Mouse (Mus musculus) heart, embryonic 14.5 days (tissue): ENCODE data around the gene Ubr7. TPM values are rescaled to one million over a fixed set of nuclear protein-coding genes. Genes with fewer than 3 reads are reported as not detected.

ENCODE experiments used
- ATAC-seq: fragments of 200-750 bp; cut with Nextera tagmentation; 2 replicates; pipeline ENCODE4 v1.8.0; 2017; ENCODE audit warnings: low read depth, moderate TSS enrichment; ENCODE audit not compliant: insufficient number of reproducible peaks, insufficient read depth, low FRiP score
- H3K27ac ChIP-seq, 2 experiments: fragments of 200-500 bp in 1 of 2; fragments of 300-500 bp in 1 of 2; sonication (generic) in 1 of 2; replicated peaks in 1 of 2; 2 replicates each; pipeline ENCODE4 v1.5.1; 2012 to 2014; ENCODE audit warnings: low read depth in 2 of 2, low read length in 2 of 2, control low read depth in 1 of 2, mild to moderate bottlenecking in 1 of 2, mixed read lengths in 1 of 2; ENCODE audit not compliant: control insufficient read depth in 1 of 2, insufficient read depth in 1 of 2
- H3K27me3 ChIP-seq: fragments of 300-500 bp; sonication (generic); 2 replicates; pipeline ENCODE4 v1.6.1; 2014; ENCODE audit warnings: mild to moderate bottlenecking, low read length, control low read depth; ENCODE audit not compliant: control insufficient read depth, insufficient read depth
- H3K36me3 ChIP-seq: fragments of 300-500 bp; sonication (generic); 2 replicates; pipeline ENCODE4 v1.6.1; 2014; ENCODE audit warnings: mild to moderate bottlenecking, control low read depth, low read length, mixed read lengths; ENCODE audit not compliant: control insufficient read depth, insufficient read depth
- H3K4me1 ChIP-seq, 2 experiments: fragments of 200-500 bp in 1 of 2; fragments of 300-500 bp in 1 of 2; sonication (generic) in 1 of 2; 2 replicates each; pipeline ENCODE4 v1.6.1; 2012 to 2014; ENCODE audit warnings: low read length in 2 of 2, control low read depth in 1 of 2, mixed read lengths in 1 of 2; ENCODE audit not compliant: control insufficient read depth in 2 of 2, insufficient read depth in 2 of 2
- H3K4me2 ChIP-seq: fragments of 300-500 bp; sonication (generic); 2 replicates; pipeline ENCODE4 v1.6.1; 2014; ENCODE audit warnings: mild to moderate bottlenecking, low read length
- H3K4me3 ChIP-seq, 2 experiments: fragments of 200-500 bp in 1 of 2; fragments of 300-500 bp in 1 of 2; sonication (generic) in 1 of 2; 2 replicates each; pipeline ENCODE4 v1.5.1; 2012 to 2014; ENCODE audit warnings: low read length in 2 of 2, mild to moderate bottlenecking in 2 of 2, control low read depth in 1 of 2, low read depth in 1 of 2, moderate library complexity in 1 of 2; ENCODE audit not compliant: control insufficient read depth in 1 of 2, insufficient read depth in 1 of 2
- H3K9ac ChIP-seq: fragments of 300-500 bp; sonication (generic); 2 replicates; pipeline ENCODE4 v1.6.1; 2014; ENCODE audit warnings: mild to moderate bottlenecking, low read length
- H3K9me3 ChIP-seq: fragments of 300-500 bp; sonication (generic); 2 replicates; pipeline ENCODE4 v1.6.1; 2016; ENCODE audit warnings: low read length, control low read depth; ENCODE audit not compliant: control insufficient read depth
- WGBS: fragments of 180-500 bp; shearing (Covaris S2); extraction: QIAGEN DNeasy Blood & Tissue Kit; methylation state at CpG from one replicate; pipeline ENCODE4 v1.1.7; 2014; 5-methylcytosine and 5-hydroxymethylcytosine counted together
- polyA plus RNA-seq: library from polyadenylated mRNA; unstranded; fragments of >200 nt; fragmentation: Nextera tagmentation; extraction: Ambion mirVana; gene quantifications from 2 replicates; pipeline ENCODE4 v1.2.1, GENCODE M21; 2014

Gene Ubr7
- polyA plus RNA-seq = 33.8 and 35.0 TPM in 2 replicates

DNA sequence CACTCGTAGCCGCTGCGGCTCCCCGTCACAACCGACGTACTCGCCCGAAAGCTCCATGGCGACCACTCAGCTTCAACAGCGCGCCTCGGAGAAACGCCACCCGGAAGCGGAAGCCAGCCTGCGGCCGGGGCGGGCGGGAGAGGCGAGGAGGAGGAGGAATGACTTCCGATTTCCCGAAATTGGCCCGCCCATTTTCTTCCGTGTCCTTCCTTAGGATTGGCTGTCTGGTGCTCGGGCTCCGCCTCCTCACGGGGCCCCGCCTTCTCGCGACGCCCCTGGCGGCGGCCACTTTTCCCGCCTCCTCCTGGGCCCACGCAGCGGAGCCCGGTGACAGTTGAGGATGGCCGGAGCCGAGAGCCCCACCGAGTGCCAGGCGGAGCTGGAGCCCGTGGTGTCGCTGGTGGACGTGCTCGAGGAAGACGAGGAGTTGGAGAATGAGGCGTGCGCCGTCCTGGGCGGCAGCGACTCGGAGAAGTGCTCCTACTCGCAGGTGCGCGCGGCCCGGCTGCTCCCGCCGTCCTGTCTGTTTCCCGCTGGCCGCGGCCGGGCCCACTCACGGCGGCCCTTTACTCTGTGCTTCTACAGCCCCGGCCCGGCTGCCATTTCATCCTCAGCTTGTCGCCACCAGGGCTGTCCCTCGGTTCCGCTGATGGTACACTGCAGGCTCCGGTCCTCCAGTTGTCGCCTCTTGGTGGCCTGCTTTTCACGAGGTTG, at the start of gene Ubr7, which contains the start of the genes Gm28051 and Gon7:
Ubr7 (plus strand) TSS at position 279 of the 714 bp plus-strand sequence.
Gm28051 (minus strand) TSS at position 77 of the 714 bp plus-strand sequence.
Gon7 (minus strand) TSS at position 115 of the 714 bp plus-strand sequence.
- peak within 1 kb of the TSS; percentile 73 to 87 for H3K4me3 ChIP-seq
- ATAC-seq = peak; percentile 96
- under 1% methylated on average over 73 of the region's 73 CpGs for WGBS
- H3K9me3 ChIP-seq = no peaks in the 10 kb centered on the region
- peak within 1 kb of the TSS; percentile 88 to 89 for H3K27ac ChIP-seq
- peaks cover 8 to 16% of the 10 kb centered on the region in 2 experiments for H3K4me1 ChIP-seq
- no peaks in the 10 kb centered on the region for H3K27me3 ChIP-seq
- peak within 1 kb of the TSS; percentile 92 for H3K9ac ChIP-seq
- H3K36me3 ChIP-seq = peaks cover 20% of the 10 kb centered on the region
- H3K4me2 ChIP-seq = peak within 1 kb of the TSS; percentile 93

DNA sequence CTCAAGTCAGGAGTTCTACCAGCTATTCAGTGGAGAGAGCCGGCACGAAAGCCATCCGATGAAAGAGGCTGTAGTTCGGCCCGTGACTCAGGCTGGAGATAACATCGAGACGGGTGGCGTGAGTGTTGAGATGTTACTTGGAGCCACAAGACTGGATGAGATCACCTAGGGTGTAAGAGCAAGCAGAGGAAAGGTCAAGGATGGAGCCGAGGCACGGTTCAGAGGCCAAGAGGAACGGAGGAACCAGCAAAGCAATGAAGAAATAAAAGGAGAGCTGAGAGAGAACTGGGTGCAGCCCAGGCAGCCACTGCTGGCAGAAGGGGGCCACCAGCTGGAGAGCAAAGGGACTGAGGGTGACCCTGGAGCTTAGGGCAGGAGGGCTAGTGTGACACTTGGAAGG, 49.5 kb upstream of the Ubr7 start:
- ATAC-seq = no peak

DNA sequence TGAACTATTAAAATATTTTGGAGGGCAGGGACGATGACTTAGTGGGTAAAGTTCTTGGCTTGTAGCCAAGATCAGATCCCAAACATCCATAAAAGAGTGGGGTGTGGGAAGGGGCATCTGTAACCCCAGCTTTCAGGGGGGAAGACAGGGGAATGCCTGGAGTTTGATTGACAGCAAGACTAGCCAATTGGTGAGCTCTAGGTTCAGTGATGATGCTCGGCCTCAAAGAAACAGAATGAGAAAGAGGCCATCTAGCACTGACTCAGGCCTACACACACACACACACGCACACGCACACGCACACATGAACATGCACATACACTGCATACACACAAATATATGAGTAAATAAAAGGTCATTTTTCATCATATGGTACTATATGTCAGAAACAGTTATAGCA, 47.9 kb upstream of the Ubr7 start:
- H3K27me3 ChIP-seq = peaks cover 7% of the 10 kb centered on the region; the same call in 1 of the 2 replicates
- no peaks in the 10 kb centered on the region for H3K36me3 ChIP-seq
- H3K9me3 ChIP-seq = no peaks in the 10 kb centered on the region
- H3K4me2 ChIP-seq = no peak overlapping the region
- no peak overlapping the region for H3K27ac ChIP-seq
- H3K4me3 ChIP-seq = no peak overlapping the region
- WGBS = 88% methylated on average over 5 of the region's 5 CpGs
- ATAC-seq = no peak
- no peak overlapping the region for H3K9ac ChIP-seq
- H3K4me1 ChIP-seq = peaks cover 6 to 16% of the 10 kb centered on the region in 2 experiments; a peak in 2 of 4 replicates

More for the DNA sequence above, 49.5 kb upstream of the Ubr7 start:
- Histone ChIP-seq H3K36me3 (no peaks in the 10 kb centered on the region), H3K4me3 (peak overlapping the region; percentile 7 to 34; a peak in 3 of 4 replicates), H3K4me2 (peak overlapping the region; percentile 58), H3K27ac (0 out of 4 replicates have a peak overlapping the region, but pooled peaks of 1 of the 2 experiments have one; percentile 3), H3K9ac (peak overlapping the region; percentile 55; the same call in 1 of the 2 replicates), H3K27me3 (peaks cover 7% of the 10 kb centered on the region; the same call in 1 of the 2 replicates), H3K9me3 (no peaks in the 10 kb centered on the region), H3K4me1 (peaks cover 12 to 25% of the 10 kb centered on the region in 2 experiments; a peak in 3 of 4 replicates)
- WGBS = 16% methylated on average over 11 of the region's 11 CpGs

DNA sequence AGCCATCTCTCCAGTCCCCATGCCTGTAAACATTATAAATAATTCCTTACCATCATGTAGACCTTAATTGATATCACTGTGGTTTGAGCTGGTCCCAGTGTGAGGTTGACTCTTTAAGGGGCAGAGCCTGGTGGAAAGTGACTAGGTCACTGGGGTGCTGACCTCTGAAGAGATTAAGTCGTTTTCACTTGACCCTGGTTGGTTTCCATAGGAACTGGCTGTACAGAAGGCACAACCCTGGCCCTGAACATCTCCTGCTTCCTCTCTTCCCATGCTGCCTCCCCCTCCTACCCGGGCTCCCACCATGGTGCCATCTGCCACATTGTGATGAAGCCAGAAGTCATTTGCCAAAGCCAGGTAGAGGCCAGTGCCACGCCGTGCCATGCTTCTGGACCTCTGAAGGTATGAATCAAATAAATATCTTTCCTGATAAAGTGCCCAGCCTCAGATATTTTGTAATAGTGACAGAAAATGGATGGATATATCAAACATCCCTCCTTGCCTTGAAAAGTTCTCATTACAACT, 46.9 kb upstream of the Ubr7 start:
- ATAC-seq = no peak
- Histone ChIP-seq H3K4me1 (peaks cover 6 to 9% of the 10 kb centered on the region in 2 experiments; a peak in 1 of 4 replicates), H3K27ac (no peak overlapping the region), H3K36me3 (no peaks in the 10 kb centered on the region), H3K4me3 (no peak overlapping the region), H3K9me3 (no peaks in the 10 kb centered on the region), H3K9ac (no peak overlapping the region), H3K27me3 (peaks cover 7% of the 10 kb centered on the region; the same call in 1 of the 2 replicates), H3K4me2 (no peak overlapping the region)
- WGBS = 70% methylated on average over 4 of the region's 4 CpGs

DNA sequence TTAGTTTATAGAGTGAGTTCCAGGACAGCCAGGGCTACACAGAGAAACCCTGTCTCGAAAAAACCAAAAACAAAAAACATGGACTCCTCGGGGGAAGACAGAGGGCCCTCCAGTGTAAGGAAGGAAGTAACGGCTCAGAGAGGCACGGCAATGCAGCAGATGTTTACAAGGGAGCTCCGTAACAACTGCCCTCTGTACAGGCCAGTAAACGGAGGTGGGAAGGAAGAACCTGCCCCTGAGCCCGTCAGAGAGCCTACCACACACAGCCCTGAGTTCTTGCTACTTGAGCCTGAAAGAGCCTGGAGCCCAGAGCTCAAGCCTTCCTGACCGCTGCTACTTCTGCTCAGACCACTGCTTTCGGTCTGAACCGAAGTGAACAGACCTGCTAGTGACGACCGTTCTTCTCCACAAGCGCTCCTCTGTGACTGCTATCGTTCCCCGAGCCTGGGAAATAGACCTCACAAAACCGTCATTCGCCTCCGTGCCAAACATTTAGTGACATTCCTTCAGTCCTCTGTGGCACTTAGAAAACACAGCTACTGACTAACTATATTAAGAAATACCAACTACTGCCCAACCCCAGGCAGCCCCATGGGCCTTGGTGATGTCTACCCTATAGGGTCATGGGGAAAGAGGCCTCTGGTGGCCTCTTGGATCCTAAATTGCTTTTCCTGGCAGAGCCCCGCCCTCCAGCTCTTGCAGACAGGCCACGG, 44.5 kb upstream of the Ubr7 start:
- H3K4me1 ChIP-seq = peaks cover under 1 to 3% of the 10 kb centered on the region in 2 experiments; a peak in 1 of 4 replicates
- no peaks in the 10 kb centered on the region for H3K36me3 ChIP-seq
- 62% methylated on average over 20 of the region's 20 CpGs for WGBS
- no peak overlapping the region for H3K9ac ChIP-seq
- no peak for ATAC-seq
- H3K9me3 ChIP-seq = no peaks in the 10 kb centered on the region
- H3K27me3 ChIP-seq = no peaks in the 10 kb centered on the region
- H3K4me3 ChIP-seq = no peak overlapping the region
- no peak overlapping the region for H3K27ac ChIP-seq
- no peak overlapping the region for H3K4me2 ChIP-seq

DNA sequence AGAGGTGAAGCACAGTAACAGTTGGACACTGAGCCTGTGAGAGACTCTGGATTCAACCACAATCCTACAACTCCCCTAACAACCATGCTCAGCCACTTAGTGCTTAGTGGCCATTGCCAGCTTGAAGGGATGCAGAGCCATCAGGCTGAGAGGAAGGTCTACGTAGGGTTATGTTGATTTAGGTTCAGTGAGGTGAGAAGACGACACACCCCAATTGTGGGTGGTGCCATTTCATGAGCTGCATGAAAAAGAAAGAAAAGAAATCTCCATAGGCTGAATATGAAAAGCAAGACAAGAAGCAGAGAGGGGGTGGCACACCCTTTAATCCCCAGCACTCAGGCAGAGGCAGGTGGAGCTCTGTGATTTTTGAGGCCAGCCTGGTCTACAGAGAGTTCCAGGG, 43.7 kb upstream of the Ubr7 start:
- no peaks in the 10 kb centered on the region; a peak in 1 of 4 replicates for H3K4me1 ChIP-seq
- WGBS = 82% methylated on average over 2 of the region's 2 CpGs
- H3K9ac ChIP-seq = no peak overlapping the region
- no peak overlapping the region for H3K4me2 ChIP-seq
- no peaks in the 10 kb centered on the region for H3K27me3 ChIP-seq
- H3K36me3 ChIP-seq = no peaks in the 10 kb centered on the region
- H3K27ac ChIP-seq = no peak overlapping the region
- H3K4me3 ChIP-seq = no peak overlapping the region
- H3K9me3 ChIP-seq = no peaks in the 10 kb centered on the region
- no peak for ATAC-seq

DNA sequence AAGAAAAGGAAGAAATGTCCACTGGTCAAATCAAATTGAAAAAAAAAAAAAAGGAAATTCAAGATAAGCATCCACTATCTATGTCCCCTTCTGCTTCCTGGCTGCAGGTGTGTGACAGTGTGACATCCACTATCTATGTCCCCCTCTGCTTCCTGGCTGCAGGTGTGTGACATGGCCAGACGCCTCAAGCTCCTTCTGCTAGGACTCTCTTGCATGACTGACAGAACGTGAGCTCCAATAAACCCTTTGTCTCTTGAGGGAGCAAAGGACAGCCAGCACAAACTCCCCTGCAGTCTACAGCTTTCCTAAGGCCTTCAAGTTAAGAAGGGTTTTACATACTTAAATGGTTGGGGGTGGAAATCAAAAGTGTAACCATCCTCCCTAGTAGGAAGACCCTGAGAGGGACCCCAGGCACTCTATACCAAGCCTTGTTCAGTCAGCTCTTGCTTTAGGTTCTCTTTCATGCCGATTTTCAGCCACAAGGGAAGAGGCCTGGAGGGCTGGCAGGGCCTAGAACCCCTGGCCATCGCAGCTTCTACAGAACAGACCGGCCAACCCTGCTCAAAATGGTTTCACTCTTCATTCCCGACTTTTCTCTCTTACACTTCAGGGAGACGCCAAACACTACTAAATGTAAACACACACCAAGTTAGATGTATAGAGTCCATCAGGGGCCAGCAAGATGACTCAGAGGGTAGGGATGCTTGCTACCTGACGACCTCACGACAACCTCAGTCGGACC, 42.9 kb upstream of the Ubr7 start:
- Histone ChIP-seq H3K9ac (no peak overlapping the region), H3K9me3 (no peaks in the 10 kb centered on the region), H3K4me3 (no peak overlapping the region), H3K27ac (no peak overlapping the region), H3K27me3 (no peaks in the 10 kb centered on the region), H3K36me3 (no peaks in the 10 kb centered on the region), H3K4me2 (no peak overlapping the region), H3K4me1 (no peaks in the 10 kb centered on the region; a peak in 1 of 4 replicates)
- ATAC-seq = no peak
- 83% methylated on average over 10 of the region's 10 CpGs for WGBS
